Mouse (Mus musculus): ENCODE measurements at regions not wholly inside any gene's neighbourhood (a gene's known extent, or its start where the extent isn't known, plus 50 kb on each side); places are given as distances from the start of the nearest gene placed in this dataset.

- TF ChIP-seq CTCF (IDR thresholded peaks at IDR 0.05; ENCODE audit: low read depth, low read length) (no peak), POLR2A (IDR thresholded peaks at IDR 0.05; ENCODE audit: insufficient read depth, low read length) (no peak), EP300 (IDR thresholded peaks at IDR 0.05; ENCODE audit: insufficient read depth, low read depth, low read length) (no peak)
Observed at GRCm38 (mm10) chr15:90294353-90294922, 70.3 kb downstream of the Alg10b start.

All from ES-Bruce4 (cell line).